Mouse (Mus musculus) embryonic stem cell, embryonic (primary cell): ENCODE results near the gene Lhfp.
"Not testable (repeated sequence)": the region's sequence is repeated elsewhere in the genome, so short reads cannot be mapped to it uniquely, and the experiment has no call there.

Source experiments
- CTCF ChIA-PET, 4 experiments: fragments of 300-600 bp in 2 of 4; fragments of 350-600 bp in 2 of 4; sonication (Branson Sonifier 250); formaldehyde crosslinking; loops; one replicate each; lab custom pipeline; 2022; ENCODE audit warnings: inconsistent platforms in 2 of 4; lab: Charles Lee
- POLR2A ChIA-PET, 4 experiments: fragments of 300-600 bp in 2 of 4; fragments of 350-600 bp in 2 of 4; sonication (Branson Sonifier 250); formaldehyde crosslinking; loops; one replicate each; lab custom pipeline; 2022; ENCODE audit warnings: antibody characterized with exemption in 4 of 4, inconsistent platforms in 1 of 4; lab: Charles Lee

Lhfp gene

DNA sequence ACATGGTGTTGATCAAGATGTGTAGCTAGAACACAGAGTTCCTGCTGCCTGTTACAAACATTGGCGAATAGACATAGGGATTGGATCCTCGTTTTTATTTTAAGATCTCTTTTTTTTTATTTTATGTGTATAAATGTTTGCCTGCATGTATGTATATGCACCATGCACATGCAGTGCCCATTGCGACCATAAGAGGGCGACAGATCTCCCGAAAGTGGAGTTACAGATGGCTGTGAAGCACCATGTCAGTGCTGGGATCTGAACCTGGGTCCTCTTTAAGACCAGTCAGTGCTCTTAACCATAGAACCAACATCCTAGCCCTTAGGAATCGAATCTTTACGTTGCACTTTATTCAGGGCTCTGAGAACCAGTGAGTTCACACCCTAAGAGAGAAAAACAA lies 70.7 kb downstream of the Lhfp start:
- ChIA-PET CTCF (no interaction called here), POLR2A (no interaction called here)

DNA sequence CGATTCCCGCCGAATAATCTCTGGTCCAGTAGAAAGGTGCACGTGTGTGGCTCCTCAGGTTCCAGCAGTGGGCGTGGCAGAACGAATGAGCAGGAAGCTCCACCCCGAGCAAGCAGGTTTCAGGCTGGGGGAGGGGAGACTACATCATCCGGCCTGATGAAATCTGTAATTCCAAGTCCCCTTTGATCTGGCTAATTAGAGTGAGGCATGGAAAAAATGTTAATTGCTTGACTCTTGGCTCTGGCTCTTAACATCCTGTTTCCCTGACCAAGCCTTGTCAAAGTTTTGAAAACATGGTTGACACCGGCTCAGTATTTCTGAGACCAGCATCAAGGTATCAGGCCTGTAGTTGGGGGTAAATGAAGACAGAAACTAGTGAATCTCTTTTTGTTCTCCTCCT lies 77.4 kb downstream of the Lhfp start:
- CTCF ChIA-PET, POLR2A ChIA-PET: not testable (repeated sequence)

DNA sequence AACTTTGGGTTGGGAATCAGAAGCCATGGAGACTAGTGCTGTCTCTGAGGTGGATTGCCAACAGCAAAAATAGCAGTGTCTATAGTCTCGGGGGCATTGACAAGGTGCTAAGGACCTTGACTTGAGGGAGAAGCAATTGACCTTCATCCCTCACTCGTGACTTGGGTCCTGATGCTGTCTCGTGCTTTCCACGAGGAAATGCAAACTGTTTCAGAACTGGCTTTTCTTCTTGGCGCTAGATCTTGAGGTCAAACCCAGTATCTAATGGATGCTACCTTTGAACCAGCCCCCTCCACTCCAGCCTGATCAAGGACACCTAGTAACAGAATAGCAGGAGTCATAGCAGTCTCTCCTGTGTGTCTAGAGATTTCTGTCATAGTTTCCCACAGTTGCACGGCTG lies 78.7 kb downstream of the Lhfp start:
- POLR2A ChIA-PET: no interaction called here

DNA sequence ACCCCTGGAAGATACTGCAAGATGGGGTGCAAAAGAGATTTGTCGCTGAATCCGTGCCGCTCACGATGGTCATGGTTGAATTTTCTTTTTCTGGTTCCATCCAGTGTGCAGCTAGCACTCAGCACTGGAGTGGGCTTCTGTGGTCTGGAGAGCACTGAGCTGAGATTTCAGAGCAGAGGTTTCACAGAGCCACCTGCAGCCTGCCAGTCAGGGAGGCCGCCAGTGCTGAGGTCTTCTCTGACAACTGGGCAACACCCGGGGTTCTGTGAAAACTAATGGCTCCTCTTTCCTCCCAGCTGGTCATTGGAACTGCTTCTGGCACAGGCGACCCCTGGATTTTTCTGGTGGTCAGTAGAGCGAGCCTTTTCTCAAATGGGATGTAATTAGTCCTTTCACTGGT lies 84.2 kb downstream of the Lhfp start:
- ChIA-PET CTCF (no interaction called here), POLR2A (no interaction called here)

More for the DNA sequence above, 78.7 kb downstream of the Lhfp start:
- CTCF ChIA-PET: no interaction called here

DNA sequence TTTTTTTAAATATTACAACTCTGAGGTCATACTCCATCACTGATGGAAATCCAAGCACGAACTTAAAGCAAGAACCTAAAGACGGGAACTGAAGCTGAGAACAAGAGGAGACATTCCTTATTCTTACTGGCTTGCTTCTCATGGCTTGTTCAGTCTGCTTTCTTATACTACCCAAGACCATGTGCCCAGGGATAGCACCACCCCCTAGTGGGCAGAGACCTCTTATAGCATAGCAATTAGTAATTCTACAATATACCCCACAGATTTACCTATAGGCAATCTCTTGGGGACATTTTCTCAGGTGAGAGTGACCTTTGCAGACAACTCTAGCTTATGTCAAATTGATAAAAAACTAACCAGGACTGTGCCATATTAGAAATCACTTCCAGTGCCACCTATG lies 97.5 kb downstream of the Lhfp start:
- ChIA-PET POLR2A (interaction anchor here in 1 of 4 experiments (0.6 kb wide), 1 partner anchor 38 kb away, joined by 4 read pairs; no protein-coding TSS in a partner anchor), CTCF (interaction anchor here in 2 of 4 experiments (0.6 to 1.1 kb wide), 2 partner anchors 110 to 309 kb away, joined by 3 to 4 read pairs; no protein-coding TSS in a partner anchor)

DNA sequence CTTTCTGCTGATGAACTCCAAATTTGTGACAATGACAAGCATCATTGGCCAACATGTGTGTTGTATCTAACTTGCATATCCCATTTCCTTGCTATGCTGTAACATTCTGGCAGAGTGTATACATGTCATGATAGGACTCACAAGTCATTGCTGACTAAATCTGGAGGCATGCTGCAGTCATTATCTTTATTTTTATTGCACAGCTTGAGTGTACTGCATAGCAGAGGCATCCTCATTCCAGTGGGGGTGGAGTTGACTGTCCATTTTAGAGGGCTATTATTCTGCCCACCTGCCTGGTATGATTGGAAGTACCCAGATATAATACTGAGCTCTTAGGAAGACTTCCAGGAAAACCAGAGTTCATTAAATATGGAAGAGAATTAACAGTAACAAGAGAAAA lies 97.9 kb downstream of the Lhfp start:
- ChIA-PET CTCF (interaction anchor here in 2 of 4 experiments (0.6 kb wide), 2 partner anchors 112 to 309 kb away, joined by 4 read pairs; no protein-coding TSS in a partner anchor), POLR2A (interaction anchor here in 1 of 4 experiments (0.6 kb wide), 1 partner anchor 38 kb away, joined by 4 read pairs; no protein-coding TSS in a partner anchor)

DNA sequence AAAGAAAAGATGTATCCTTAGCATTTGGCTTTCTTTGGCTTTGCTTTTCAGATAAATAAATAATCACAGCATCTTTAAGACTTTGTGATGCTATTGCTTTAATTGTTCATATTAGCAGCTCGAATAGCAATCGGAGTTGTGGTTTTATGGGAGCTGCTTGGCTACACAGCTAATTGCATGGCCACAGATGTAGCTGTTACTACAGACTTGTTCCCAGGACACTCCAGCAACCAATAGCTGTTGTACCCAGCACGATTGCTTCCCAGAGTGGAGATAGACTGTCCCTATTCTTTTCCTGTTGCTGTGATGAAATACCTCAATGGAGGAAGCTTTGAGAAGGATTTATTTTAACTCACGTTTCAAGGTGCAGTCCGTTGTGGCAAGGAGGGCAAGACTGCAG lies 98.3 kb downstream of the Lhfp start:
- CTCF ChIA-PET: interaction anchor here in 1 of 4 experiments (0.6 kb wide), 1 partner anchor 111 kb away, joined by 4 read pairs; no protein-coding TSS in a partner anchor
- POLR2A ChIA-PET: no interaction called here

DNA sequence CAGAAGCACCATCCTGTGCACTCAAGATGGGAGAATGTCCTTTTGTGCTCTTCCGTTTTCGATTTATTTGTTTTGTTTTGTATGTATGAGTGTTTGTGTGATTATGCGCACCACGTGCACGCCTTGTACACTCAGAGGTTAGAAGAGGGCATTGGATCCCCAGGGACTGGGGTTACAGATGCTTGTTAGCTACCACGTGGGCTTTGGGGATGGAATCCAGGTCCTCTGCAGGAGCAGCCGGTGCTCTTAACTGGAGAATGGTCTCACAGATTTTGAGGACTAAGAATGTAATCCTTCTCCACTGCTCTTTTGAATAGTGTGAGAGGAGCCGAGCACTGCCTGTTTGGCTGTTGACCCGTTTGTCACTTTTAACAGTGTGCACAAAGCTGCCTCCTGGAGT lies 101.2 kb downstream of the Lhfp start:
- CTCF ChIA-PET: no interaction called here
- POLR2A ChIA-PET: no interaction called here

DNA sequence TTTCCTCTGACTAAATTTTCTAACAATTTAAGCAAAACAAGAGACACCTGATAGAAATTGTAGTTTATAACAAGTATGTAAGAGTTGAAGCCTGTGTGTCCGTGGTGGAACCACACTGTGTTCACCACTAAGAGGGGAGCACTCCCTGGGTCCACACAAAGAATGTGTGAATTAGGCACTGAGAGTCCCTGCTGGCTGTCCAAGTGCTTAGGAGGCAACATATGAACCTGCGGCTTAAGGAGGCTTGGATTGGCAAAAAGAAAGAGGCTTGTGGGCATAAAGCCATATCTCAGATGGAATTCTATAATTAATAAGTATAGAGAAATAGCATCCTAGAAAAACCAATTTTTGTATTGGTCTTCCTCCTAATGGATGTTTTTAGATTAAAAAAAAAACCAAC lies 104.2 kb downstream of the Lhfp start:
- POLR2A ChIA-PET: interaction anchor here in 1 of 4 experiments (0.7 kb wide), 1 partner anchor 134 kb away, joined by 3 read pairs; no protein-coding TSS in a partner anchor
- CTCF ChIA-PET: no interaction called here

DNA sequence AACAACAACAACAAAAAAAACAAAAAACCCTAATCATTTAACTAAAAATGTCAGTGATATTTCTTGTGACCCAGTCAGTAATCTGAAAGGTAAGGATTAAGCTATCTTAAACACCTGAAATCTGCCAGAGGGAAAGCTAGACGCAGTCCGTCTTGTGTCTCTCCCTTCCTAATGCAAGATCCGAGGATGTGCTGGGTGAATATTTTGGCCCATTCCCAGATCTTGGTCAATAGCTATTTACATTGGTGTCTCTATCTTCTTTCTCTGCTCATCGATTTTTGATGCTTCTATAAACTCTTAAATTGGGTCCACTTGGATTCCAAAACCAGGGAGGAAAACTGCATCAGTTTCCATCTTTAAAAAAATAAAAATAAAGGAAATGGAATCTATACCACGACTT lies 104.6 kb downstream of the Lhfp start:
- ChIA-PET POLR2A (interaction anchor here in 1 of 4 experiments (0.7 kb wide), 1 partner anchor 134 kb away, joined by 3 read pairs; no protein-coding TSS in a partner anchor), CTCF (no interaction called here)

DNA sequence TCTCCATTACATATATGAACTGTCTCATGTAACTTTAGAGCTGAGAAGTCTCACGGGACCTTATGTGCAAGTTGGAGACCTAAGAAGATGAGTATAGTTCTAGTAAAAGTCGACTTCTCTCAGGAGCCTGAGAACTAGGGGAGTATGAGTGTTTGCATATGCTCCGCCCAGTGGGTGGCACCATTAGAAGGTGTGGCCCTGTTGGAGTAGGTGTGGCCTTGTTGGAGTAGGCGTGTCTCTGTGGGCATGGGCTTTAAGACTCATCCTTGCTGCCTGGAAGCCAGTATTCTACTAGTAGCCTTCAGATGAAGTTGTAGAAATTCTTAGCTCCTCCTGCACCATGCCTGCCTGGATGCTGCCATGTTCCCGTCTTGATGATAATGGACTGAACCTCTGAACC lies 105.7 kb downstream of the Lhfp start:
- ChIA-PET POLR2A (no interaction called here), CTCF (no interaction called here)

DNA sequence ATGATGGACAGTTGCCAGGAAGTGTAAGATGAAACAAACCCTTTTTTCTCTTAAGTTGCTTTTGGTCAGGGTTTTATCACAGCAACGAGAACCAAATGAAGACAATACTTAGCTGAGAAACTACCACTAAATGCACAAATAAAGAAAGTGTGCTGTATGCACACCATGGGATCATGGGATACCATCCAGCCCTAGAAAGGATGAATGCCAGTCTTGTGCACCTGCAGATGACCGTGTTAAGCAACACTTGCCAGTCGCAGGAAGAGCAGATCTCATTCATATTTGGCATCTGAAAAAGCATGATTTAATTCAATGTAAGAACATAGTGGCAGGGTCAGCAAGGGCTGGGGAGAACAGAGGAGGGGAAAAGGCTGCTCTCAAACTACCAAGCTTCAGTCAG lies 107.4 kb downstream of the Lhfp start:
- ChIA-PET CTCF (no interaction called here), POLR2A (interaction anchor here in 1 of 4 experiments (1.1 kb wide), 1 partner anchor 63 kb away, joined by 3 read pairs; no protein-coding TSS in a partner anchor)

DNA sequence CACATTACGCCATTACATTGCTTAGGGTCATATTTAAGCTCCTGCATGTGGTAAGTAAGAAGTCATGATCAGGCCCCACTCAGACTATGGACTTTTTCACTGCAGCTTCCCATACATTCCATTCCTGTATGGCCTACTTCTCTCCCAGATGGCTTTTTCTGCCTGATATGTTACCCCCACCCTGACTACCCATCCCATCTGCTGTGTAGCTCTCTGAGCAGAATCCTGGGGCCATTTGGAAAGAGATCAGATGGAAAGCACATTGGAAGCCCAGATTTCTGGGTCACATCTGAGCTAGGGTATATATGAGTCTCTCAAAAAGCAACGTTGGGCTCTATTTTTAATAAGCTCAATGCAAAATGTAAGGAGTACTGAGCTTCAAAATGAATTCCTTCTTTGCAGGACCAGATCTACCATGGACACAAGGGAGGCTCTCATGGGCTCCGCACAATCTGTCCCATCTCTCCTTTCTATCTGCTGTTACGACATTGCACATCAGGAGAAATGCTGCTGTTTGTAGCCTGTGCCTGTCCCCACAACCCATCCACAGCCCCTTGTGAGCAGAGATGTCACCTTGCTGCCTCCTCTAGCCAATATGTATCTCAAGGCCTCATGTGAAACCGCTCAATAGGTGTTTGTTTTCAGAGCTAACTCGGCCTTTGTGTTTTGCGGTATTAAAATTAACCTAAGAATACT lies 108.4 kb downstream of the Lhfp start:
- POLR2A ChIA-PET: interaction anchor here in 1 of 4 experiments (1.1 kb wide), 1 partner anchor 62 kb away, joined by 3 read pairs; no protein-coding TSS in a partner anchor
- CTCF ChIA-PET: no interaction called here

DNA sequence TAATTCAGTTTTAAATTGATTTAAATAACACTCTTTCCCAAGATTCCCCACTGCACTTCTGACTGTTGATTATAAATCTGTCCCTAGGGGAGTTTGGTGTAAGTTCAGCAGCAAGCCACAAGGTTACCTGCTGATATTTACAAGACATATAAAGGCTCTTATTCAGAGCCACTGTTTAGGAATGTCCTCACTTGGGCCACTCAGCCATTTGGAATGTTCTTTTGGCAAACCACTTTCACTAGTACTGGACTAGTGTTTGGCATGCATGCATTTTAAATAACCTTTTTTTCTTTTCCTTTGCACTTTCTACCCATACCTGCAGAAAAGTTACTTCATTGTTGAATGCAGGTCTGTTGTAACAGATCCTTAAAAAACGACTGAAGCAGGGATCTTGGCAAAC lies 109.8 kb downstream of the Lhfp start:
- POLR2A ChIA-PET: no interaction called here
- CTCF ChIA-PET: no interaction called here

DNA sequence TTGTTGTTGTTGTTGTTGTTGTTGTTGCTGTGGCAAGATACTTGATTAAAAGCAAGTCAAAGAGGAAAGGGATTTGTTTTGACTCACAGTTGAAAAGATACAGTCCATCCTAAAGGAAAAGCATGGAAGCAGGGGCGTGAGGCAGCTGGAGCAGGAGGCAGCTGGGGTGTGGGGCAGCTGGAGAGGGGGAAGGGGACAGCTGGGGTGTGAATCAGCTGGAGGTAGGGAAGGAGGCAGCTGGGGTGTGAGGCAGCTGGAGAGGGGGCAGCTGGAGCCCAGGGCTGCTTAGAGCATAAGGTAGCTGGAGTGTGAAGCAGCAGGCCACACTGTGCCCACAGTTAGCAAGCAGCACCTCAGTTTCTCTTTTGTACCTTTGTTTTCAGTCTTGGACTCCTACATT lies 110.3 kb downstream of the Lhfp start:
- ChIA-PET POLR2A (no interaction called here), CTCF (no interaction called here)

DNA sequence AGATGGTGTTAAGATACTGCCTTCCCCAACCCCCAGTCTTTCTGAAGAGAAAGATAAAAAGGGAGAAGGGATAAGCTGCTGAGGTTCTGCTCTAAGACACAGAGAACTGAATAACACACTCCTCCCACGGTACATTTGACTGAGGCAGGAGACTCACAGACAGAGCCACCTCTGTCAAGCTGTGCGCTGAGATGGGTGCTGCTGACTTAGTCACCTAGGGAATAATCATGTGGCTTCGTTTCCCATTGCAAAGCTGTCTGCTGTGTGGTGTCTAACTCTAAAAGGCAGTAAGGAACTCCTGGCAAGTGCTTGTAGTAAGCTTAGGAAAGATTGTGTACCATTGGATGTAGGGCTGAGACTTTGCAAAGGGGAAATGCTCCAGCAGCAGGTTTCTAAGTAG lies 120.6 kb downstream of the Lhfp start:
- ChIA-PET POLR2A (no interaction called here), CTCF (no interaction called here)

DNA sequence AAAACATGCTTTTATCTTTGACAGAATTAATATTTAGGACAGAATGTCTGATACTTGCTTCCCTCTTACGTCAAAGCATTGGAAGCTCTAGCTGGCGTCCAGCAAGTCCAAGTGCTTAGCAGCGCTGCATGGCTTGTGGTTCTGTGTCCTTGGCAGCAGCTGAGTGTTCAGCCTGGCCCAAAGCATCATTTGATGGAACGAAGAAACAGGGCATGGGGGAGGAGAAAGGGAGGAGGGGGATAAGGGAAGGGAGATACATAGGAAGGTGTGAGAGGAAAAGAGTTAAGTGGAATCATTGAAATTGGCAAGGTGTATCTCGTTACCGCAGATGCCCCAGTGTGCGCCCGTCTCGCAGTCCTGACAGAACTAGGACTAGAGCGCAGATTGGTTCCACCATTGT lies 124.0 kb downstream of the Lhfp start:
- CTCF ChIA-PET: interaction anchor here in 2 of 4 experiments (0.6 to 0.7 kb wide), 2 partner anchors 70 to 72 kb away, joined by 3 to 4 read pairs; no protein-coding TSS in a partner anchor

DNA sequence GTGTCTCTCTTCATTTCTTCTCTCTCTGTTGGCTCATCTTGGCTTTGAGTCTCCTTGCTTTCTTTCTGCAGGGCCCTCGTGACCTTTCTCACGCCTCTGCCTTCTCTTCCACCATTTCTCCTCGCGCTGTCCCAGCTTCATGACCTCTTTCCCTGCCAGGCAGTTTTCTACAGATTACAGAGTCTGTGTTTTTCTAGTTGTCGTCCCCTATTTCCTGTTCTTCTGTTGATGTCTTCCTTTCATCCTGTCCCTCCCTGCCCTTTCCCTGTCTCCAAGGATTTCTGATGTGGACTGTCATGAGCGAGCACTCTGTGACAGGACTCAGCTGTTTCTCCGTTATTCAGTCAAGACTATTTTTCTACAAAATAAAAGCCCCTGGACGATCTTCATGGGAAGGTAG lies 124.7 kb downstream of the Lhfp start:
- POLR2A ChIA-PET: no interaction called here
- CTCF ChIA-PET: interaction anchor here in 2 of 4 experiments (0.6 to 0.7 kb wide), 2 partner anchors 69 to 73 kb away, joined by 3 to 4 read pairs; no protein-coding TSS in a partner anchor

More for the DNA sequence above, 124.0 kb downstream of the Lhfp start:
- POLR2A ChIA-PET: interaction anchor here in 1 of 4 experiments (0.6 kb wide), 1 partner anchor 1747 kb away, joined by 3 read pairs; no protein-coding TSS in a partner anchor

DNA sequence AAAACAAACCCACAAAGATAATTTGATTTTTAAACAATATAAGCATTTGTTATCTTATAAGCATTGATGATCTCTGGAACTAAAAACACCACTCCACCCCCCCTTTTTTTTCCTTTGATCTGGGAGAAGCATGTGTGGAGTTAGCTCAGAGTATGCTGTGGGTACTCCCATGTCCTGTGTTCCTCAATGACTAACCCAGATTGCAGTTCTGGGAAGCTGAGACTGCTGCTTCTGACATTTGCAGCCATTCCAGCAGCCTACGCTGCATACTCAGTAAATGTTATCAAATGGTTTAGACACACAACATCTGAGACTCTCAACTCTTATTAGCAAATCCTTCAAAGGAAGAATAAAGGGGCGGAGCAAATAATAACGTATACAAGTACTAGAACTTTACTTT lies 128.2 kb downstream of the Lhfp start:
- POLR2A ChIA-PET: interaction anchor here in 1 of 4 experiments (0.6 kb wide), 1 partner anchor 67 kb away, joined by 3 read pairs; no protein-coding TSS in a partner anchor
- CTCF ChIA-PET: interaction anchor here in 1 of 4 experiments (0.7 kb wide), 1 partner anchor 140 kb away, joined by 5 read pairs; no protein-coding TSS in a partner anchor
